Mouse (Mus musculus) layer of hippocampus, adult 9-11 months (tissue): ENCODE results near the gene Ttc25.
"Not testable (repeated sequence)": the region's sequence is repeated elsewhere in the genome, so short reads cannot be mapped to it uniquely, and the experiment has no call there.

ENCODE experiments used
- DNase-seq: peaks from one replicate; pipeline ENCODE4 v3.0.0; 2022

The Ttc25 gene

DNA sequence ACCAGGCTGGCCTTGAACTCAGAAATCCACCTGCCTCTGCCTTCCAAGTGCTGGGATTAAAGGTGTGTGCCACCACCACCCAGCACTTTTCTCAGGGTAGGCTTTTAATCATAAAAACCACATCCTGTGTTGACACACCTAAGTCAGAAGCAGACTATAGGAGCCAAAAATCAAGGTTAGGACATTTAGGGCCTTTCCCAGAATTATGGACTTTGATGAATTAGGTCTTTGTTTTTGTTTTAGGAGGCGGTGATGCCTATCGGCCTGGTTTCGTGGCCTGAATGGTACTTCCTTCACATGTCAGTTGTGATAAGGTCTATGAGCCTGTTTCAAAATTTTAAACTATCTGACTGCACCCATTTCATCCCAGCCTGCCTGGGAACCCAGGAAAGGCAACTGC, 28.8 kb downstream of the Ttc25 start:
- no peak for DNase-seq

GRCm38 (mm10) chr11:100574708-100575483, 29.5 kb downstream of the Ttc25 start, which contains the start of gene Cnp:
Gene Cnp (plus strand): TSS chr11:100574904.
- peak; percentile 71 for DNase-seq

- DNase-seq = peak; percentile 94
Measured at GRCm38 (mm10) chr11:100575484-100575855, 30.1 kb downstream of the Ttc25 start.

GRCm38 (mm10) chr11:100576256-100576655, 30.8 kb downstream of the Ttc25 start:
- no peak for DNase-seq

DNA sequence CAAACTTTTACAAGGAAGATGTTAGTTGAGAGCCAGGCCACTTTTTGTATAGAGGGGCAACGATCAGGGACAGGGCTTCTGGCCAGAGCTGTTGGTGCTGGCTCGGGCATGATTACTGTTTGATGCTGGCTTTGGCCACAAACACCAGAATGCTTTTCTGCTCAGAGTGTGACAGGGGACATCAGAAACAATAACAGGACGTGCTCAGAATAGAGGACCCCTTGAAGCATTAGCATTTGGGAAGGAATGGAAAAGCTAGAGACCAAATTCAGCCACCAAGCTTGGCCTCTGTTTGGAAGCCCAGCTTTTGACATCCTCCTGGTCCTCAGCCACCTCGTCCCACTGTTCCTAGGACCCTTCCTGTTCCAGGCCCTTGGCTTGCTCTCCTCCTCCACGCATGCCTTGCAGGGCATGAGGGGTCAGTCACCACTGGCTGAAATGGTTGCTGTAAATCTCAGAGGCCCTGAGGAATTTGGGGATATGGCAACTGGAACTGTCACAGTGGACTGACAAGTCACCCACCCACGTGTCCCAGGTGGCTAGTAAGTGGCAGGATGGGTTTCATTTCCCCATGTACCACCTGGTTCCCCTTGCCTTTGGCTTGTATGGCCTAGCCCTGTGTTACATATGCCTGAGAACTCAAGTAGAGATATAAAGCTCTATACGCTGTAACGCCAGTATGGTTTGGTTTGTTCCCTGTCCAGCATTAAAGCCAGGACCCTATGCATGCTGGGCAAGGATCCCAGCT, 32.6 kb downstream of the Ttc25 start:
- DNase-seq = no peak

GRCm38 (mm10) chr11:100579116-100579799, 33.9 kb downstream of the Ttc25 start:
- no peak for DNase-seq

GRCm38 (mm10) chr11:100580275-100580674, 34.9 kb downstream of the Ttc25 start:
- no peak for DNase-seq

- peak; percentile 86 for DNase-seq
Measured at GRCm38 (mm10) chr11:100581756-100582155, 36.3 kb downstream of the Ttc25 start.

GRCm38 (mm10) chr11:100582413-100582812, 37.0 kb downstream of the Ttc25 start:
- DNase-seq = not testable (repeated sequence)

GRCm38 (mm10) chr11:100582836-100583235, 37.4 kb downstream of the Ttc25 start:
- DNase-seq = no peak

- no peak for DNase-seq
Measured at GRCm38 (mm10) chr11:100584561-100584961, 39.2 kb downstream of the Ttc25 start.

DNA sequence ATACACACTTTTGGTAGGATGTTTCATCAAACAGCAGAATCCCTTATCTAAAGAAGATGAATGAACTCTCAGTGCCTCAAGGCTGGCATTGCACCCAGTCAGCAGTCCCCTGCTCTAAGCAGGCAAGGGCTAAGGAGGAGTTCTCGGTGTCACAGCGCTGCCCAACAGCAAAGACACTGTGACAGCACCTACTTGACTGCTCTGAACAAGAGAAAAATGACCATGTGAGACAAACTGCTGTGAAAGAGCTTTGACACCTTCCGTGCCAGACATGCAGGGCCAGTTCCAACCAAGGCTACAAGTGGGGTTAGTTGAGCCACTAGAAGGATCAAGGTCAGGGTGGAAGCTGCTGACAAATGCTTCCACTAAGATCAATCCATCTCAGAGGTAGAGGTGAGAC, 39.7 kb downstream of the Ttc25 start:
- DNase-seq = no peak

DNA sequence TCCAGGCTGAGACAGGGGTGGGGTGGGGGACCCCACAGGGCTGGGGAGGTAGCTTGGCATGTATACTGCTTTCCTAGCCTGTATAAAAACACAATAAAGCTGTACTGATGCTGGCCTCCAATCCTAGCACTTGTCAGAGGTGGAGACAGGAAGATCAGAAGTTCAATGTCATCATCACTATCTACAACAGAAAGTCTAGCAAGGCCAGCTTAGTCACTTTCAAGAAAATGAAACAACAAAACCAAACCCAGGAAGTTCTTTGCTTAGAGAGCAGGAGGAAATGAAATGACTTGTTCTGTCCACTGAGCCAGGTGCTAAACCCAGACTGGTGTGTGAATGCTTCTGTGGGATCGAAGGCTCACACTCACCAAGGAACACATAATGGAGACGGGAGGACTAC, 43.1 kb downstream of the Ttc25 start:
- DNase-seq = no peak

DNA sequence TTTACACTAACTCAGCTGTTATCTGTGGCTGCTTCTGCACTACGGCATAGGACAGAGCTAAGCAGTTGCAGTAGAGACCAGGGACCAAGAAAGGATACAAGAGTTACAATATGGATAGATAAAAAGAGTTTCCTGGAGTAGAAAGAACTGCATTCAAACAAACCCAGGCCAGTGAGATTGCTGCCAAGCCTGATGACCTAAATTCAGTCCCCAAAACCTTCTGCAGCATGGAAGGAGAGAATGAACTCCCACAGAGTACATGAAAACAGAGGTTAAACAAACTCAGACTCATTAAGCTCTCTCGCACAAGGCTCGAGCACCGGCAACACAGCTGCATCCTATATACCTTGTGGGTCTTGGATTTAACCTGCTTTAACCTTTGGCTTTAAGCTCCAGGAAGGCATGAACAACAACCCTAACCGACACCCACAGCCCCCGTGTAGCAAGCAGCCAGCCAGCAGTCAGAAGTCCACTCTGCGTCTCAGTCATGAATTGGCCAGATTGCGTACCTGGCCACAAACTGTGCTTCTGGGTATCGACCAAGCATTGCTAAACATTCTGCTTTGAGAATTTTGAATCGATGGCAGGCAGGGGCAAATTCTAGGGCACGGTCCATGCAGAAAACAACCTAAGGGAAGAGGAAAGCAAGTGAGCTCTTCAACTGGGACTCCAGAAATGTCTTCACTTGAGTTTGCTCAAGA, 47.1 kb downstream of the Ttc25 start:
- no peak for DNase-seq

DNA sequence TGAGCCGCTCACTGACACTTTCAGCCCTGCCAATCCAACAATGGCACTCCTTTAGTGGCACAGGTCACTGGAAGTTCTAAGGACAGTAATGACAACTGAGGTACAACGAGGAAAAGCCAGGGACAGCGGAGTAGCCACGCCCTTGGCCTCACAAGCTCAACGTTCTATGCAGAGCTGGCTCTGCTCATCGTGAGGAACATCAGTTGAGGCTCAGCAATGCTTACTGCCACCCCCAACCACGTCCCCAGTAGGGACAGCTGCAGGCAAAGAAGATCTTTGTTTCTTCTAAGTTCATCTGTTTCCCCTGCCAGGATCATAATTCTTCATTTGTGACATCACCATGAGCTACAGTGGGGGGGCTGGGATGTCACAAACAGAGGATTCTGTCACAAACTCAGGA, 49.2 kb downstream of the Ttc25 start:
- peak; percentile 39 for DNase-seq

DNA sequence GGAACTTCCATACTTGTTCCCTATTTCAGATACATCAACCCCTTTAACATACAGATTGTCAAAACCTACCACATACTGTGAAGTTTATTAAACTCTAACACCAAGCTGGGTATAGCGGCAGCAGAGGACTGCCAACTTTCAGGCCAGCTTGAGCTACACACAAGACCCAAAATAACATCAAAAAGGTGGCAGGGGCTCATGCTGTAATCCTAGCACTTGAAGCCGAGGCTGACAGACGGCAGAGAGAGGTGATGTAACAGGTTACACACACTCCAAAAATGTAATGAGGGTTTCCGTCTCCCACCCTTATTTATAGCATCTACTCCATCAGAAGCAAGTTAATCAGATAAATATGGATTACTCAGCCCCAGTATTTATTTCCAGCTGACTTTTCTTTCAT, 50.1 kb downstream of the Ttc25 start:
- DNase-seq = no peak

DNA sequence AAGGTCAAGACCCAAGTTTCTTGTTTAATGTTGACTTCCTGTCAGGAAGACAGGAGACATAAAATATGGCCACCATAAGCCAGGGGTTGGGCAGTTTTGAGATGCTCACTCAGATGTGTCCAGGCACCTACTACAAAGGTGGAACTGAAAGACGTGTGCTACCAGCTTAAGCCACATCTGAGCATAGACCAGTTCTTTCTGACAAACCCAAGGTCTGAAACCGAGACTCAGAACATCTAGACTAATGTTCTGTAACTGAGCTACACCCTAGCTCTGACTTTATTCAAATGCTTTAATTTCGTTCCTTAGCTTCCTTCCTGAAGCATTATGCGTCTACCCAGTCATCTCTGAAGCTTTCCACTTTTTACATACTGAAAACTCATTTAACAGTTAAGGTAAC, 52.7 kb downstream of the Ttc25 start:
- DNase-seq = no peak

DNA sequence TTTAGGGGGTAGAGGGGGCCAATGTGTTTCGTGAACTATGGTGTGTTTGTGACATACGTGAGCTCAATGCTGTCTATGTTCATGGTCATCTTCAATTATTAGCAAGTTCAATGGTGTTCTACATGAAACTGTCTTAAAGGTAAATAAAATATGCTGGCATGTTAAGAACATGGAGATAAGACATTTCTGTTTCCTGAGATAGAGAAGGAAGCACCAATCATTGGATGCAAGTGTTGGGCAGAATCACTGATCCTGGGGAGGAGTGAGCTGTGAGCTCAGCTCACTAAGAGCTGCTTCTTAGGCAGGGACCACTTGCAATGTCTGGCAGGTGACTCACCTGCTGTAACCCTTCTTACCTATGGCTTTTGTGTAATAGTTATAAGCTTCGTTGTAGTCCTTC, 56.0 kb downstream of the Ttc25 start:
- DNase-seq = no peak

GRCm38 (mm10) chr11:100603155-100603554, 57.7 kb downstream of the Ttc25 start:
- no peak for DNase-seq

- DNase-seq = no peak
Measured at GRCm38 (mm10) chr11:100603813-100604212, 58.4 kb downstream of the Ttc25 start.

GRCm38 (mm10) chr11:100604321-100605005, 59.1 kb downstream of the Ttc25 start:
- no peak for DNase-seq

GRCm38 (mm10) chr11:100605451-100605850, 60.0 kb downstream of the Ttc25 start:
- no peak for DNase-seq
